Mouse (Mus musculus) liver, embryonic 14.5 days (tissue): ENCODE data around the gene Ptpn21. TPM values are rescaled to one million over a fixed set of nuclear protein-coding genes. Genes with fewer than 3 reads are reported as not detected.

Source experiments
- ATAC-seq: fragments of 200-750 bp; cut with Nextera tagmentation; 2 replicates; pipeline ENCODE4 v1.8.0; 2017; ENCODE audit warnings: moderate number of reproducible peaks, mild to moderate bottlenecking, moderate library complexity; ENCODE audit not compliant: insufficient read depth
- DNase-seq, 3 experiments: peaks; one replicate each; pipeline ENCODE4 v3.0.0-alpha.2; 2012 to 2013; ENCODE audit warnings: low read depth in 3 of 3, low spot score in 3 of 3
- H3K27ac ChIP-seq: fragments of 300-500 bp; sonication (generic); 2 replicates; pipeline ENCODE4 v1.5.1; 2014; ENCODE audit warnings: moderate library complexity, mild to moderate bottlenecking, control low read depth, inconsistent platforms
- H3K27me3 ChIP-seq: fragments of 300-500 bp; sonication (generic); 2 replicates; pipeline ENCODE4 v1.6.1; 2014; ENCODE audit warnings: mild to moderate bottlenecking, low read length, moderate library complexity; ENCODE audit not compliant: control insufficient read depth, insufficient read depth
- H3K36me3 ChIP-seq: fragments of 300-500 bp; sonication (generic); replicated peaks from 2 replicates; pipeline ENCODE4 v1.6.1; 2014; ENCODE audit warnings: low read depth; ENCODE audit not compliant: control insufficient read depth, insufficient read depth
- H3K4me1 ChIP-seq, 2 experiments: fragments of 200-500 bp in 1 of 2; fragments of 300-500 bp in 1 of 2; sonication (generic) in 1 of 2; replicated peaks; 2 replicates each; pipeline ENCODE4 v1.6.1; 2012 to 2014; ENCODE audit warnings: antibody characterized with exemption in 1 of 2, inconsistent platforms in 1 of 2, low read length in 1 of 2; ENCODE audit not compliant: control insufficient read depth in 2 of 2, insufficient read depth in 2 of 2
- H3K4me2 ChIP-seq: fragments of 300-500 bp; sonication (generic); 2 replicates; pipeline ENCODE4 v1.6.1; 2014; ENCODE audit warnings: low read depth, mild to moderate bottlenecking, control low read depth, moderate library complexity
- H3K4me3 ChIP-seq, 2 experiments: fragments of 200-500 bp in 1 of 2; fragments of 300-500 bp in 1 of 2; sonication (generic) in 1 of 2; 2 replicates each; pipeline ENCODE4 v1.5.1; 2012 to 2014; ENCODE audit warnings: low read depth in 2 of 2, low read length in 2 of 2, mild to moderate bottlenecking in 2 of 2, control low read depth in 1 of 2, inconsistent platforms in 1 of 2, moderate library complexity in 1 of 2; ENCODE audit not compliant: insufficient read depth in 1 of 2
- H3K9ac ChIP-seq: fragments of 300-500 bp; sonication (generic); replicated peaks from 2 replicates; pipeline ENCODE4 v1.6.1; 2014; ENCODE audit warnings: mild to moderate bottlenecking, control low read depth, moderate library complexity
- H3K9me3 ChIP-seq: fragments of 300-500 bp; sonication (generic); 2 replicates; pipeline ENCODE4 v1.6.1; 2016; ENCODE audit warnings: low read length, mixed read lengths; ENCODE audit not compliant: control insufficient read depth
- CTCF ChIP-seq: IDR thresholded peaks from 2 replicates; pipeline ENCODE4 v1.5.1; 2016; ENCODE audit warnings: antibody characterized with exemption, low read depth, control low read depth
- EP300 ChIP-seq: IDR thresholded peaks from 2 replicates; pipeline ENCODE4 v1.6.1; 2016; ENCODE audit warnings: antibody characterized with exemption, low read depth
- WGBS: fragments of 180-500 bp; shearing (Covaris S2); extraction: QIAGEN DNeasy Blood & Tissue Kit; methylation state at CpG from one replicate; pipeline ENCODE4 v1.1.7; 2014; ENCODE audit not compliant: insufficient replicate concordance; 5-methylcytosine and 5-hydroxymethylcytosine counted together
- polyA plus RNA-seq, 2 experiments: library from polyadenylated mRNA; depleted of rRNA in 1 of 2; stranded (reverse) in 1 of 2; unstranded in 1 of 2; fragments of >200 nt; fragmentation: Nextera tagmentation in 1 of 2; extraction: Ambion mirVana in 1 of 2; gene quantifications; 2 replicates each; pipeline versions ENCODE4 v1.2.1 to v1.2.3; 2012 to 2014

Ptpn21 gene
- polyA plus RNA-seq, 2 experiments = 1.9 to 2.3 TPM

- no peak overlapping the region for H3K27ac ChIP-seq
- H3K4me3 ChIP-seq = no peak overlapping the region
- H3K27me3 ChIP-seq = no peaks in the 10 kb centered on the region
- H3K4me2 ChIP-seq = no peak overlapping the region
- TF ChIP-seq EP300 = no peak
- H3K9me3 ChIP-seq = no peaks in the 10 kb centered on the region
- WGBS = 67% methylated on average over 9 of the region's 9 CpGs
- no peaks in the 10 kb centered on the region for H3K36me3 ChIP-seq
- H3K4me1 ChIP-seq = no peaks in the 10 kb centered on the region
- ATAC-seq (no peak), DNase-seq (no peak)
- H3K9ac ChIP-seq = no peak overlapping the region
Measured at GRCm38 (mm10) chr12:98701564-98701963, 35.6 kb downstream of the Ptpn21 start.

DNA sequence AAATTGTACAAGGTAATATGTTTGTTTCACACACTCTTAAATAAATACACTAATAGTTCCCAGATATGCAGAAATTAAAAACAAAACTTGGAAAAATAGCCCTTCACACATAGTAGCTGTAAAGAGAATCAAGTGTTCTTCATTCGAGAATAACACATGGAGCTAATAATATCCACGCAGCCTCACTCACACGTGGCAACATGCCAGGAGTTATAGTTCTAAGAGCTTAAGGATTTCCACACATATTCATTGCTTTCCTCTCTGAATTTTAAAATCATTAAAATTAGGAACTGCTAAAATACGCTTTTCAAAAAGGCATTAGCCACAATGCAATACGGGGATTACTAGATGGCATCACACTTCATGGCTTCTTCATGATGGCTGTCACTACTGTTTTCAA lies 40.0 kb downstream of the Ptpn21 start:
- no peak for DNase-seq
- WGBS = 70% methylated on average over 5 of the region's 5 CpGs
- no peaks in the 10 kb centered on the region for H3K27me3 ChIP-seq
- no peak overlapping the region for H3K4me3 ChIP-seq
- H3K4me1 ChIP-seq = no peaks in the 10 kb centered on the region
- no peak overlapping the region for H3K9ac ChIP-seq
- H3K9me3 ChIP-seq = no peaks in the 10 kb centered on the region
- no peak overlapping the region for H3K27ac ChIP-seq
- no peak overlapping the region for H3K4me2 ChIP-seq
- ATAC-seq = no peak
- H3K36me3 ChIP-seq = no peaks in the 10 kb centered on the region
- TF ChIP-seq CTCF (no peak), EP300 (no peak)

GRCm38 (mm10) chr12:98690230-98690629 lies 47.0 kb downstream of the Ptpn21 start:
- Histone ChIP-seq H3K27me3 (no peaks in the 10 kb centered on the region), H3K4me2 (no peak overlapping the region), H3K4me1 (no peaks in the 10 kb centered on the region; a peak in 1 of 4 replicates), H3K4me3 (no peak overlapping the region), H3K9ac (no peak overlapping the region), H3K36me3 (no peaks in the 10 kb centered on the region), H3K9me3 (no peaks in the 10 kb centered on the region), H3K27ac (no peak overlapping the region)
- 64% methylated on average over 8 of the region's 8 CpGs for WGBS
- DNase-seq = no peak
- ATAC-seq = no peak
- no peak for TF ChIP-seq CTCF
- no peak for TF ChIP-seq EP300

- Histone ChIP-seq H3K4me1 (no peaks in the 10 kb centered on the region; a peak in 1 of 4 replicates), H3K27me3 (no peaks in the 10 kb centered on the region), H3K27ac (no peak overlapping the region), H3K36me3 (no peaks in the 10 kb centered on the region), H3K4me3 (no peak overlapping the region), H3K9ac (no peak overlapping the region), H3K9me3 (no peaks in the 10 kb centered on the region), H3K4me2 (no peak overlapping the region)
- DNase-seq (no peak), ATAC-seq (no peak)
- WGBS = 60% methylated on average over 6 of the region's 6 CpGs
- TF ChIP-seq CTCF (no peak), EP300 (no peak)
Measured at GRCm38 (mm10) chr12:98683574-98683973, 53.6 kb downstream of the Ptpn21 start.

- Histone ChIP-seq H3K27ac (no peak overlapping the region), H3K9me3 (no peaks in the 10 kb centered on the region), H3K4me1 (no peaks in the 10 kb centered on the region; a peak in 1 of 4 replicates), H3K36me3 (no peaks in the 10 kb centered on the region), H3K27me3 (no peaks in the 10 kb centered on the region), H3K9ac (no peak overlapping the region), H3K4me2 (no peak overlapping the region), H3K4me3 (no peak overlapping the region)
- TF ChIP-seq CTCF (no peak), EP300 (no peak)
- DNase-seq (no peak), ATAC-seq (no peak)
- 74% methylated on average over 11 of the region's 11 CpGs for WGBS
Measured at GRCm38 (mm10) chr12:98683171-98683570, 54.0 kb downstream of the Ptpn21 start.

DNA sequence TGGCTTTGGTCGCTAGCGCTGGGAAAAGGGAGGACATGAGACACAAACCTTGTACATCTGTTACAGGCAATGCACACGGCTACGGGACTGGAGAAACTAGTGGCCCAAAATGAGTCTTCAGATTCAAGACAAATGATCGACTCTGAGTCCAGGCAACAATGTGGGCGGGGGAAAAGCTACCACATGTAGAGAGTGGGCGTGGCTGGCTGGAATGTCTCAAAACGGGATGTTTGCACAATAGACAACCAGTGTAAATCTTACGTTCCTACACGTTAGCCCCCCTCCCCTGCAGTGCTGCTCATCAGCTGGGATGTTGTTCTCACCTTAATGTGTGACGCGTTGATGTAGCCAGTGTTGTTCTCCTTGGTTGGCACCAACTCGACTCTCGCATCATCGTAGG lies 55.0 kb downstream of the Ptpn21 start:
- Histone ChIP-seq H3K4me3 (no peak overlapping the region), H3K27ac (no peak overlapping the region), H3K4me2 (no peak overlapping the region), H3K9me3 (no peaks in the 10 kb centered on the region), H3K9ac (no peak overlapping the region), H3K4me1 (no peaks in the 10 kb centered on the region; a peak in 1 of 4 replicates), H3K36me3 (no peaks in the 10 kb centered on the region), H3K27me3 (no peaks in the 10 kb centered on the region)
- TF ChIP-seq EP300 (no peak), CTCF (no peak)
- no peak for ATAC-seq
- WGBS = 73% methylated on average over 15 of the region's 15 CpGs
- no peak for DNase-seq
